Mouse (Mus musculus) midbrain, embryonic 12.5 days (tissue): ENCODE data around the gene Cox18. TPM values are rescaled to one million over a fixed set of nuclear protein-coding genes. Genes with fewer than 3 reads are reported as not detected.

ENCODE experiments used
- polyA plus RNA-seq: library from polyadenylated mRNA; unstranded; fragments of >200 nt; fragmentation: Nextera tagmentation; extraction: Ambion mirVana; gene quantifications from 2 replicates; pipeline ENCODE4 v1.2.1, GENCODE M21; 2016

Cox18 gene
- polyA plus RNA-seq, 1 experiment from 2014 or later: 29.6 TPM

Other genes with a start within 250 kb of the Cox18 start
- gene Ankrd17, start 142.6 kb upstream of the Cox18 start, polyA plus RNA-seq: 31.9 and 32.3 TPM in 2 replicates
- gene Gm9958, start 143.2 kb upstream of the Cox18 start, polyA plus RNA-seq: 8.6 and 9.9 TPM in 2 replicates
- not detected in 2 replicates for gene Alb, start 236.9 kb upstream of the Cox18 start, polyA plus RNA-seq